Mouse (Mus musculus) liver, postnatal 0 days (tissue): ENCODE results near the gene Cyth3. TPM values are rescaled to one million over a fixed set of nuclear protein-coding genes. Genes with fewer than 3 reads are reported as not detected.
A peak's percentile ranks its signal among the peaks of the same experiment; 100 is the strongest.

Experiments
- ATAC-seq: fragments of 200-750 bp; cut with Nextera tagmentation; 2 replicates; pipeline ENCODE4 v1.8.0; 2017; ENCODE audit warnings: mild to moderate bottlenecking, moderate library complexity
- DNase-seq: peaks from one replicate; pipeline ENCODE4 v3.0.0-alpha.2; 2016
- H3K27ac ChIP-seq: fragments of 300-500 bp; sonication (generic); 2 replicates; pipeline ENCODE4 v1.5.1; 2014; ENCODE audit warnings: antibody characterized with exemption, moderate library complexity, mild to moderate bottlenecking, low read depth
- H3K27me3 ChIP-seq: fragments of 300-500 bp; sonication (generic); 2 replicates; pipeline ENCODE4 v1.6.1; 2014; ENCODE audit warnings: low read length, control low read depth, mixed read lengths; ENCODE audit not compliant: insufficient read depth
- H3K36me3 ChIP-seq: fragments of 300-500 bp; sonication (generic); replicated peaks from 2 replicates; pipeline ENCODE4 v1.6.1; 2014; ENCODE audit warnings: mild to moderate bottlenecking, control low read depth, low read length, moderate library complexity, mixed read lengths; ENCODE audit not compliant: insufficient read depth
- H3K4me1 ChIP-seq: fragments of 300-500 bp; sonication (generic); 2 replicates; pipeline ENCODE4 v1.6.1; 2014; ENCODE audit warnings: antibody characterized with exemption, mild to moderate bottlenecking, control low read depth; ENCODE audit not compliant: insufficient read depth
- H3K4me2 ChIP-seq: fragments of 300-500 bp; sonication (generic); 2 replicates; pipeline ENCODE4 v1.6.1; 2014; ENCODE audit warnings: low read depth, mild to moderate bottlenecking, low read length, moderate library complexity, mixed read lengths
- H3K4me3 ChIP-seq: fragments of 300-500 bp; sonication (generic); 2 replicates; pipeline ENCODE4 v1.5.1; 2014; ENCODE audit warnings: low read depth, low read length
- H3K9ac ChIP-seq: fragments of 300-500 bp; sonication (generic); replicated peaks from 2 replicates; pipeline ENCODE4 v1.6.1; 2014; ENCODE audit warnings: mild to moderate bottlenecking, moderate library complexity
- H3K9me3 ChIP-seq: fragments of 300-500 bp; sonication (generic); 2 replicates; pipeline ENCODE4 v1.6.1; 2016; ENCODE audit warnings: mild to moderate bottlenecking, control low read depth, low read length, mixed read lengths
- CTCF ChIP-seq: sonication (generic); IDR thresholded peaks from 2 replicates; pipeline ENCODE4 v1.5.1; 2016; ENCODE audit warnings: antibody characterized with exemption, low read depth
- EP300 ChIP-seq: IDR thresholded peaks from 2 replicates; pipeline ENCODE4 v1.6.1; 2016; ENCODE audit warnings: antibody characterized with exemption, low read depth, mild to moderate bottlenecking
- WGBS: fragments of 180-500 bp; shearing (Covaris S2); extraction: QIAGEN DNeasy Blood & Tissue Kit; methylation state at CpG from one replicate; pipeline ENCODE4 v1.1.7; 2014; ENCODE audit not compliant: insufficient replicate concordance; 5-methylcytosine and 5-hydroxymethylcytosine counted together
- polyA plus RNA-seq: library from polyadenylated mRNA; unstranded; fragments of >200 nt; fragmentation: Nextera tagmentation; extraction: Ambion mirVana; gene quantifications from 2 replicates; pipeline ENCODE4 v1.2.1, GENCODE M21; 2015

The Cyth3 gene
- polyA plus RNA-seq, 1 experiment from 2014 or later: 15.3 TPM

DNA sequence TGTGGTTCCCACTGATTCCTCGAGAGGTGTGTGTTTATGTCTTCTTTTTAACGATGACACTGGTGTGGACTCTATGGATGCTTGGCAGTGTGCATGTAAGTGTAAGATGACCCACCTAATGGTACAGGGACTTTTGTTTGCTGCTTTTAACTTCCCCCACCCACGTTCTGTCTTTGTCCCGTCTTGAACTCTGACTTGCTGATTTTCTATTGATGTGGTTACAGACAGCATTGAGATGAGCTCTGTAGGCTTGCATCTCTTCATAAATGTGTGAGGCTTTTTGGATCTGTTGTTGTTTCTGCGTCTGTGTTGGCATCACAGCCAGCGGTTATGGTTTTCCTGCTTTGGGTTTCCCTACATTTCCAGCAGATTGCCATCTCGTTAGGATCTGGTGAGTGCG is 8.5 kb downstream of the Cyth3 start:
- TF ChIP-seq CTCF: no peak
- TF ChIP-seq EP300: no peak
- Histone ChIP-seq H3K4me2 (no peak overlapping the region), H3K4me3 (no peak overlapping the region), H3K27ac (0 out of 2 replicates have a peak overlapping the region, but pooled peaks have one; percentile 3), H3K4me1 (peaks cover 49% of the 10 kb centered on the region), H3K36me3 (no peaks in the 10 kb centered on the region; the same call in 1 of the 2 replicates), H3K27me3 (no peaks in the 10 kb centered on the region), H3K9me3 (no peaks in the 10 kb centered on the region), H3K9ac (no peak overlapping the region)
- ATAC-seq (no peak), DNase-seq (no peak)
- 79% methylated on average over 8 of the region's 8 CpGs for WGBS

DNA sequence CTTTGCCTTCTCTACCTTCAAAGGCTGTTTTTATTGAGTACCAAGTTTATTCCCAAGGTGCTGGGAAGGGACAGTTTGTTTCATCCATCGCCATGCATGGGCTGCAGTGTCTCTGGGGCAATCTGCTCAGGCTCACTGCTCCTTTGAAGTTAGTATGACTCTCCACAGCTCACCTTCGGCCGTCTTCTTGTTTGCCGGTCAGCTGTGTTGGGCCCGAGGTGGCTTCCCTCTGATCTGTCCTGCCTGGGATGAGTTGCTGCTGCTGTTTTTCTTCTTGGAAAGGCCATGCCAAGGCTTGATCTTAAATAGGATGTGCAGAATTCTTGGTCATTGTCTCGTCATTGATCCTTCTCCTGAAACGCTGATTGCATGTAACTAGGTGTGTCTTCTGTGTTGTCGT is 9.3 kb downstream of the Cyth3 start:
- no peak overlapping the region for H3K9ac ChIP-seq

DNA sequence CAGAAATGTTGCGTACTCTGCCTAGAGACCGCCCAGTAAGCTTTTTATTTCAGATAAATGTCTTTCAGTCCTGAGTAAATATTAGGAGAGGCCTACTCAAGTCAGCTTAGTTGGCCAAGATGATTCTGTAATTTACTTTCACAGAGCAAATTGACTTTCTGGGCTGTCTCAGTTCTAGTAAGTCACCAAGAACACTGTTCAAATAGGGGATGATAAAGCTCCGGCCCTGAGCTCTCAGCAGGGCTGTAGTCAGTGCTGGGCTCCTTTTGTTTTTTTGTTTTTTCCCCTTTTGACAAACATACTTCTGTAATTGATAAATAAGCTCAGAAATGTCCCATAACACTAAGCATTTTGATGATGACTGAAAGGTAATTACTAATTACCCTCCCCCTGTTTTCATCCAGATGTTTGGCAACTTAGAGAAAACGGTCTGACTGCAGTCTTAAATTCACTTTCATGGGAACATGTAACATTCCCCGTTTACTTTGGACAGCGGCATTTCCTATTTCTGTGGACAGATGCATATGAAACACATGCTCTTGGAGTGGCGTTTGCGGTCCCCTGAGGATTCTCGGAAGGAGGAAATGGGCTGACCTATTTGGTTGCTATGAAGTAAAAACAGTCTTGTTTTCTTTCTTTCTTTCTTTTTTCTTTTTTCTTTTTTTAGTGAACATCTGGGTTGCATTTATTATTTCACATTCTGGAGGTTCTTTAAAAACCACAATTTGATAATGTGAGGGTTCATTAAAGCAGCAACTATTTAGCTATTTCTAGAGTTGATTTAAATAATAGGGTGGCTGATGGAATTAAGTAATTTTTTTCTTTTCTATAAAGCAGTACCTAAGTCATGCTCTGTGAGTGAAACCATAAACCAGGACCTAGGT is 10.7 kb downstream of the Cyth3 start:
- ATAC-seq (0 out of 2 replicates have a peak, but pooled peaks have one; percentile 33), DNase-seq (no peak)
- Histone ChIP-seq H3K9me3 (no peaks in the 10 kb centered on the region), H3K4me3 (peak overlapping the region; percentile 13; the same call in 1 of the 2 replicates), H3K27ac (peak overlapping the region; percentile 72), H3K9ac (peak overlapping the region; percentile 50), H3K4me2 (peak overlapping the region; percentile 66), H3K36me3 (no peaks in the 10 kb centered on the region; the same call in 1 of the 2 replicates), H3K27me3 (no peaks in the 10 kb centered on the region), H3K4me1 (peaks cover 52% of the 10 kb centered on the region)
- WGBS: 25% methylated on average over 9 of the region's 9 CpGs
- TF ChIP-seq CTCF (no peak), EP300 (no peak; the same call in 1 of the 2 replicates)

More for the DNA sequence above, 9.3 kb downstream of the Cyth3 start:
- H3K27me3 ChIP-seq: no peaks in the 10 kb centered on the region
- peaks cover 51% of the 10 kb centered on the region for H3K4me1 ChIP-seq
- no peaks in the 10 kb centered on the region; the same call in 1 of the 2 replicates for H3K36me3 ChIP-seq
- peak overlapping the region; percentile 72; the same call in 1 of the 2 replicates for H3K27ac ChIP-seq
- TF ChIP-seq CTCF: no peak
- TF ChIP-seq EP300: no peak
- no peak for ATAC-seq
- no peaks in the 10 kb centered on the region for H3K9me3 ChIP-seq
- H3K4me3 ChIP-seq: no peak overlapping the region
- H3K4me2 ChIP-seq: peak overlapping the region; percentile 66; the same call in 1 of the 2 replicates
- 72% methylated on average over 8 of the region's 8 CpGs for WGBS
- no peak for DNase-seq

DNA sequence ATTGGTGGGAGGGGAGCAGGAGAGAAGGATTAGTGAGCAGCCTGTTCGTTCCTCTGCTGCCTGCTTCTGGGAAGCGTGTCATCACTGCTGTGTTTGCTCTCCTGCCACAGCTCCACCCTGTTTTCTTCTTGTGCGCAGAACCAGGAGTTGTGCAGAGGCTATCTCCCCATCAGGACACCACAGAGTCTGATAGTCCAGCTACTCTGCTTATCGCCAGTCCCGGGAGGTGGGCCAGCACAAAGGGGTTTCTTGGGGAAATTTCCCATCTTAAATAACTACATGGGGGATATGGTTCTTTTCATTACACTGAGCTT is 11.3 kb downstream of the Cyth3 start:
- TF ChIP-seq CTCF: no peak
- TF ChIP-seq EP300: peak; percentile 80
- DNase-seq: peak; percentile 54
- no peaks in the 10 kb centered on the region for H3K27me3 ChIP-seq
- H3K4me2 ChIP-seq: peak overlapping the region; percentile 66
- peaks cover 52% of the 10 kb centered on the region for H3K4me1 ChIP-seq
- WGBS: 25% methylated on average over 5 of the region's 5 CpGs
- H3K9ac ChIP-seq: peak overlapping the region; percentile 50
- no peaks in the 10 kb centered on the region; the same call in 1 of the 2 replicates for H3K36me3 ChIP-seq
- no peaks in the 10 kb centered on the region for H3K9me3 ChIP-seq
- 0 out of 2 replicates have a peak overlapping the region, but pooled peaks have one; percentile 13 for H3K4me3 ChIP-seq
- H3K27ac ChIP-seq: peak overlapping the region; percentile 72
- peak; percentile 86 for ATAC-seq

DNA sequence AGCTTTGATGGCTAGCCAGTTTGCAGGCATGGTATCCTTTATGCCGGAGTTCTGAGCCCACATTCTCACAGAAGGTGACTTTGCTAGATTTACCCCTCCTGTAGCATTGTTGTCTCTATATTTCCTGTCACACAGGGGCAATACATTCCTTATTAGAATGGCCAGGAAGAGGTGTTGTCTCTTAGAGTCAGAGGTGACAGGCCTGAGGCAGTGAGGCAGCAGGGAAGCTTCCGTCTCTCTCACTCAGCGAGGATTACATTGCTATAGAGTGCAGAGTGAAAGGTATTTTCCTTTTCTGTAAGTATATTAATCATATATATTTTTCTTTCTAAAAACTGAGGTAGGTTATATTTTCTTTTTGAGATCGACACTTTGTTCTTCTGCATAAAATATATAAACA is 11.6 kb downstream of the Cyth3 start:
- TF ChIP-seq CTCF (no peak), EP300 (no peak; the same call in 1 of the 2 replicates)
- Histone ChIP-seq H3K27me3 (no peaks in the 10 kb centered on the region), H3K4me3 (0 out of 2 replicates have a peak overlapping the region, but pooled peaks have one; percentile 13), H3K4me2 (peak overlapping the region; percentile 66), H3K4me1 (peaks cover 54% of the 10 kb centered on the region), H3K9me3 (no peaks in the 10 kb centered on the region), H3K9ac (peak overlapping the region; percentile 50), H3K36me3 (no peaks in the 10 kb centered on the region; the same call in 1 of the 2 replicates), H3K27ac (peak overlapping the region; percentile 72)
- 0 out of 2 replicates have a peak, but pooled peaks have one; percentile 43 for ATAC-seq
- WGBS: 62% methylated on average over 4 of the region's 4 CpGs
- DNase-seq: no peak

DNA sequence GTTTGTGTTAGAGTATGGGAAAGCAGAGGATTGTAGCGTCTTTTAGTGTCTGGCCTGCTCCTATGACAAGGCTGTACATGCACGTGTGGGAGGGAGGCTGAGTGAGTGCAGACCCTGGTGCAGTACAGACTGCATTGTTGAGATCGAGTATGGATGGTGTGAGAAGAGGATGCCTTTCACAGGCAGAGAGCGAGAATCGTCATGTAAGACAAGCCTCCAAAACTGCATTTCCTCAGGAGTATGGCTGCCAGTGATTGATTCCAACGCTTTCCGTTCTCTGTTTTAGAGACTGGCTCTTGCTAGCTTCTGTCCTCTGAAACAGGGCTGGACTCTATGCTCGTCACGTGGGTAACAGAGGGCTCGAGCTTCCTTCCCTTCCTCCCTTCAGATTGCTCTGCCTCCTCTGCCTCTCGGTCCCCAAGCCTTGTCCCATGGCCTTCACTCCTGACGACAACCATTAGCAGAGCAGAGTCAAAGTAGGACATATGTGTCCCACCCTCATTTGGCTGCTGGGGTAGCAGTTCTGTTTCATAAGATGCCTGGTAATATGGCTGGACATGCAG is 12.4 kb downstream of the Cyth3 start:
- ATAC-seq (no peak), DNase-seq (no peak)
- H3K4me3 ChIP-seq: no peak overlapping the region
- H3K9ac ChIP-seq: peak overlapping the region; percentile 35
- H3K27me3 ChIP-seq: no peaks in the 10 kb centered on the region
- H3K27ac ChIP-seq: peak overlapping the region; percentile 58; the same call in 1 of the 2 replicates
- TF ChIP-seq CTCF (no peak), EP300 (no peak)
- H3K4me2 ChIP-seq: peak overlapping the region; percentile 51
- H3K36me3 ChIP-seq: no peaks in the 10 kb centered on the region; the same call in 1 of the 2 replicates
- 51% methylated on average over 12 of the region's 12 CpGs for WGBS
- H3K4me1 ChIP-seq: peaks cover 60% of the 10 kb centered on the region
- no peaks in the 10 kb centered on the region for H3K9me3 ChIP-seq
